In the genomic region with DNA sequence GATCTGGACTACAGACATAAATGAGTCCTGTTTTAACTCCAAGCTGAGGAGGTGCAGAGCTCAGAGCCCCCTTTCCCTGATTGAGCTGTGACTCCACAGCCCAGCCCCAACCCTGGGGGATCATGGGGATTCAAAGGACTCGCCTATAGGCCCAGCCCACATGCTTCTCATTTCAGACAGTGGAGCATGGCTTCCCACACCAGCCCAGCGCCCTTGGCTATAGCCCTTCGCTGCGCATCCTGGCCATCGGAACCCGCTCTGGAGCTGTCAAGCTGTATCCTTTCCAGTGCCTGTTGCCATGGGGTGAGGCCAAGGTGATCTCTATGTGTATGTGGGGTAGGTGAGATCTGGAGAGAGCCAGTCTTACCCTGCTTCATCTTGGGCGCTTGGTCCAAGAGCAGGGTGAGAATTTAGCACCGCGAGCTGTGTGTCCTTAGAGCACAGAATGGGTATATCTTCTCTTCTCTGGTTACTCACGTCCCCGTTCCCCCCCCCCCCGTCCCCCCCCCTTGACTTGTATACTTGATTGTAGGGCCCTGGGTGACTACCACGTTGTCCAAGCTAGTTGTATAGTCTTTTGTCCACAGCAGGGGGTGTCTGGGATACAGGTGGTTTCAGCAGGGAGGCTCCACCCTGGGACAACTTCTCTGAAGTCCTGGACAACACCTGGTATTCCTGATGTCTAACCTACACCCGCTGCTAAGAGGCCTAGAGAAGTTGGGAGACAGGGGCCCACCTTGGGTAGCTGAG, we compare ENCODE assay signal across 15 mouse cellular contexts. TPM values are rescaled to one million over a fixed set of nuclear protein-coding genes. Genes with fewer than 3 reads are reported as not detected.
A peak's percentile ranks its signal among the peaks of the same experiment; 100 is the strongest.
DNase-seq lines count a peak whose midpoint lies in the region; ATAC-seq and TF ChIP-seq lines count a peak whose summit lies in the region.
"Had no signal": no experiment of that assay in that cellular context is flagged by ENCODE, and none has a peak within 500 bp of the region (broad histone marks: within the 10 kb centered on the region; RNA-seq: fewer than 3 reads in every experiment).

No protein-coding gene starts in this region.

- no peak overlapping the region for H3K4me2 ChIP-seq in hindbrain, embryonic 14.5 days (replicated peaks)
- 0 out of 2 replicates have a peak overlapping the region, but pooled peaks have one; percentile 65 for H3K4me2 ChIP-seq in liver, embryonic 12.5 days
- H3K4me2 ChIP-seq: forebrain, embryonic 13.5 days; hindbrain, embryonic 13.5 days; midbrain, embryonic 15.5 days; neural tube, embryonic 12.5 days had no signal

- TF ChIP-seq EP300 in ES-Bruce4 (IDR thresholded peaks at IDR 0.05; ENCODE audit: insufficient read depth, low read depth, low read length), result 0 out of 2 replicates have a peak, but pooled peaks have one; percentile 4

- H3K9me3 ChIP-seq in hindbrain, embryonic 10.5 days, result peaks cover 5% of the 10 kb centered on the region; the same call in 1 of the 2 replicates
- no peaks in the 10 kb centered on the region for H3K9me3 ChIP-seq in hindbrain, embryonic 14.5 days (ENCODE audit: control insufficient read depth, low read length)
- H3K9me3 ChIP-seq in ES-Bruce4 (replicated peaks; ENCODE audit: control insufficient read depth, insufficient read depth, low read length, poor library complexity, severe bottlenecking), result no peaks in the 10 kb centered on the region
- peaks cover 7% of the 10 kb centered on the region for H3K9me3 ChIP-seq in liver, embryonic 12.5 days (replicated peaks)
- H3K9me3 ChIP-seq: forebrain, embryonic 13.5 days; hindbrain, embryonic 13.5 days; midbrain, embryonic 15.5 days; neural tube, embryonic 12.5 days had no signal

- H3K36me3 ChIP-seq in hindbrain, embryonic 10.5 days, result peaks cover 23% of the 10 kb centered on the region
- no peaks in the 10 kb centered on the region for H3K36me3 ChIP-seq in hindbrain, embryonic 14.5 days (replicated peaks; ENCODE audit: control insufficient read depth, insufficient read depth)
- H3K36me3 ChIP-seq in ES-Bruce4 (ENCODE audit: control insufficient read depth, insufficient read depth, low read length, poor library complexity, severe bottlenecking), result peaks cover 21% of the 10 kb centered on the region
- H3K36me3 ChIP-seq in liver, embryonic 12.5 days, result peaks cover 46% of the 10 kb centered on the region
- H3K36me3 ChIP-seq: hindbrain, embryonic 13.5 days; midbrain, embryonic 15.5 days; neural tube, embryonic 12.5 days had no signal

- 80% methylated on average over 12 of the region's 14 CpGs for WGBS in hindbrain, embryonic 10.5 days
- 91% methylated on average over 10 of the region's 14 CpGs for WGBS in hindbrain, embryonic 14.5 days
- WGBS in liver, embryonic 12.5 days (ENCODE audit: insufficient replicate concordance), result 75% methylated on average over 12 of the region's 14 CpGs

- no peak for DNase-seq in hindbrain, embryonic 10.5 days (ENCODE audit: low spot score)
- no peak for DNase-seq in hindbrain, embryonic 14.5 days (ENCODE audit: low spot score)
- DNase-seq in R1 (ENCODE audit: low read depth, low spot score), result peak; percentile 68
- no peak for DNase-seq in cerebellum, adult 9-10 months
- no peak for DNase-seq in cerebellum, adult 9-11 months
- DNase-seq: cerebellum, postnatal 10 days; retina, postnatal 1 day; thymus, postnatal 4 days had no signal

- peaks cover 8% of the 10 kb centered on the region for H3K27me3 ChIP-seq in hindbrain, embryonic 10.5 days (ENCODE audit: insufficient read depth, poor library complexity, severe bottlenecking)
- H3K27me3 ChIP-seq in hindbrain, embryonic 14.5 days (ENCODE audit: control insufficient read depth, insufficient read depth, low read length), result no peaks in the 10 kb centered on the region
- no peaks in the 10 kb centered on the region for H3K27me3 ChIP-seq in ES-Bruce4 (ENCODE audit: control insufficient read depth, insufficient read depth, low read length, poor library complexity, severe bottlenecking)
- no peaks in the 10 kb centered on the region for H3K27me3 ChIP-seq in liver, embryonic 12.5 days (replicated peaks)
- H3K27me3 ChIP-seq: CH12.LX; forebrain, embryonic 13.5 days; hindbrain, embryonic 13.5 days; midbrain, embryonic 15.5 days; neural tube, embryonic 12.5 days had no signal

- H3K4me3 ChIP-seq in hindbrain, embryonic 10.5 days, result no peak overlapping the region
- H3K4me3 ChIP-seq in hindbrain, embryonic 14.5 days (replicated peaks; ENCODE audit: low read length), result no peak overlapping the region
- no peak overlapping the region for H3K4me3 ChIP-seq in ES-Bruce4 (ENCODE audit: low read depth, low read length)
- H3K4me3 ChIP-seq in liver, embryonic 12.5 days, result no peak overlapping the region
- H3K4me3 ChIP-seq: forebrain, embryonic 13.5 days; hindbrain, embryonic 13.5 days; midbrain, embryonic 15.5 days; neural tube, embryonic 12.5 days had no signal

- no peak for TF ChIP-seq CTCF in ES-Bruce4 (IDR thresholded peaks at IDR 0.05; ENCODE audit: low read depth, low read length)

- TF ChIP-seq POLR2A in ES-Bruce4 (IDR thresholded peaks at IDR 0.05; ENCODE audit: insufficient read depth, low read length), result no peak

- no peak for ATAC-seq in hindbrain, embryonic 14.5 days (ENCODE audit: low FRiP score)
- ATAC-seq in liver, embryonic 12.5 days, result no peak
- ATAC-seq: forebrain, embryonic 13.5 days; midbrain, embryonic 15.5 days had no signal

- H3K27ac ChIP-seq in hindbrain, embryonic 10.5 days, result peak overlapping the region; percentile 79; the same call in 1 of the 2 replicates
- H3K27ac ChIP-seq in hindbrain, embryonic 14.5 days, result no peak overlapping the region
- peak overlapping the region; percentile 98 for H3K27ac ChIP-seq in ES-Bruce4 (ENCODE audit: insufficient read depth, low read length)
- H3K27ac ChIP-seq in liver, embryonic 12.5 days, result peak overlapping the region; percentile 84
- H3K27ac ChIP-seq: forebrain, embryonic 13.5 days; hindbrain, embryonic 13.5 days; midbrain, embryonic 15.5 days; neural tube, embryonic 12.5 days had no signal

- H3K9ac ChIP-seq in hindbrain, embryonic 14.5 days, result no peak overlapping the region
- H3K9ac ChIP-seq in ES-Bruce4 (ENCODE audit: low read depth, poor library complexity, severe bottlenecking), result no peak overlapping the region
- H3K9ac ChIP-seq in liver, embryonic 12.5 days, result peak overlapping the region; percentile 36
- H3K9ac ChIP-seq: forebrain, embryonic 13.5 days; hindbrain, embryonic 13.5 days; midbrain, embryonic 15.5 days; neural tube, embryonic 12.5 days had no signal

- H3K4me1 ChIP-seq in hindbrain, embryonic 10.5 days (replicated peaks), result peaks cover 50% of the 10 kb centered on the region
- H3K4me1 ChIP-seq in hindbrain, embryonic 14.5 days (replicated peaks; ENCODE audit: control insufficient read depth, insufficient read depth, low read length), result no peaks in the 10 kb centered on the region
- peaks cover 30% of the 10 kb centered on the region for H3K4me1 ChIP-seq in ES-Bruce4 (ENCODE audit: control insufficient read depth, insufficient read depth, low read length)
- H3K4me1 ChIP-seq in liver, embryonic 12.5 days, result peaks cover 58% of the 10 kb centered on the region
- H3K4me1 ChIP-seq: forebrain, embryonic 13.5 days; hindbrain, embryonic 13.5 days; midbrain, embryonic 15.5 days had no signal

RNA-seq across cellular contexts. Expression of a gene that starts 14.9 kb away (rescaled TPM):
- 0.19 and 0.21 TPM in 2 replicates for polyA plus RNA-seq in hindbrain, embryonic 10.5 days (2016; fragmentation: Nextera tagmentation; extraction: Ambion mirVana)
- 0.13 TPM in 1 of 2 replicates, not detected in the other for polyA plus RNA-seq in hindbrain, embryonic 14.5 days (2014; fragmentation: Nextera tagmentation; extraction: Ambion mirVana)
- polyA plus RNA-seq in ES-Bruce4 (2011; ENCODE audit: insufficient read depth, insufficient read length, low read depth, missing spikeins), result 1.6 and 4.2 TPM in 2 replicates
- 0.38 and 0.83 TPM in 2 replicates for polyA plus RNA-seq in liver, embryonic 12.5 days (2016; fragmentation: Nextera tagmentation; extraction: Ambion mirVana)
- polyA plus RNA-seq: hindbrain, embryonic 13.5 days had no signal

RNA-seq across cellular contexts. Expression of a gene that starts 19.5 kb away (rescaled TPM):
- polyA plus RNA-seq in hindbrain, embryonic 10.5 days (2016; fragmentation: Nextera tagmentation; extraction: Ambion mirVana), result 10.4 and 11.9 TPM in 2 replicates
- polyA plus RNA-seq in hindbrain, embryonic 14.5 days (2014; fragmentation: Nextera tagmentation; extraction: Ambion mirVana), result 1.3 and 2.4 TPM in 2 replicates
- 92.1 and 99.1 TPM in 2 replicates for polyA plus RNA-seq in ES-Bruce4 (2011; ENCODE audit: insufficient read depth, insufficient read length, low read depth, missing spikeins)
- 13.4 and 14.3 TPM in 2 replicates for polyA plus RNA-seq in liver, embryonic 12.5 days (2016; fragmentation: Nextera tagmentation; extraction: Ambion mirVana)

RNA-seq across cellular contexts. Expression of a gene that starts 28.8 kb away (rescaled TPM):
- polyA plus RNA-seq in hindbrain, embryonic 10.5 days (2016; fragmentation: Nextera tagmentation; extraction: Ambion mirVana), result 38.1 and 41.5 TPM in 2 replicates
- 17.8 and 19.9 TPM in 2 replicates for polyA plus RNA-seq in hindbrain, embryonic 14.5 days (2014; fragmentation: Nextera tagmentation; extraction: Ambion mirVana)
- 26.9 and 30.2 TPM in 2 replicates for polyA plus RNA-seq in ES-Bruce4 (2011; ENCODE audit: insufficient read depth, insufficient read length, low read depth, missing spikeins)
- 23.5 and 25.6 TPM in 2 replicates for polyA plus RNA-seq in liver, embryonic 12.5 days (2016; fragmentation: Nextera tagmentation; extraction: Ambion mirVana)

RNA-seq across cellular contexts. Expression of a gene that starts 29.9 kb away (rescaled TPM):
- 19.0 and 21.5 TPM in 2 replicates for polyA plus RNA-seq in hindbrain, embryonic 10.5 days (2016; fragmentation: Nextera tagmentation; extraction: Ambion mirVana)
- polyA plus RNA-seq in hindbrain, embryonic 14.5 days (2014; fragmentation: Nextera tagmentation; extraction: Ambion mirVana), result 10.7 and 11.0 TPM in 2 replicates
- polyA plus RNA-seq in ES-Bruce4 (2011; ENCODE audit: insufficient read depth, insufficient read length, low read depth, missing spikeins), result 10.5 and 12.1 TPM in 2 replicates
- 8.3 and 9.2 TPM in 2 replicates for polyA plus RNA-seq in liver, embryonic 12.5 days (2016; fragmentation: Nextera tagmentation; extraction: Ambion mirVana)

RNA-seq across cellular contexts. Expression of a gene that starts 56.5 kb away (rescaled TPM):
- polyA plus RNA-seq in hindbrain, embryonic 10.5 days (2016; fragmentation: Nextera tagmentation; extraction: Ambion mirVana), result 1.4 and 4.2 TPM in 2 replicates
- polyA plus RNA-seq in hindbrain, embryonic 14.5 days (2014; fragmentation: Nextera tagmentation; extraction: Ambion mirVana), result 2.9 and 4.6 TPM in 2 replicates
- not detected in 2 replicates for polyA plus RNA-seq in ES-Bruce4 (2011; ENCODE audit: insufficient read depth, insufficient read length, low read depth, missing spikeins)
- 47.5 and 48.9 TPM in 2 replicates for polyA plus RNA-seq in liver, embryonic 12.5 days (2016; fragmentation: Nextera tagmentation; extraction: Ambion mirVana)
